Mouse (Mus musculus) erythroblast, embryonic 14.5 days (primary cell): ENCODE data around the gene Tub.

Experiments
- GATA1 ChIP-seq: IDR thresholded peaks from 2 replicates; pipeline ENCODE4 v1.6.1; 2012; ENCODE audit warnings: low read length, inconsistent platforms, mixed read lengths
- TAL1 ChIP-seq: IDR thresholded peaks from 3 replicates; pipeline ENCODE4 v1.6.1; 2012; ENCODE audit warnings: low read length, inconsistent platforms, mixed read lengths

GRCm38 (mm10) chr7:108965968-108966367 lies 15.8 kb downstream of the Tub start:
- TF ChIP-seq TAL1: no peak
- TF ChIP-seq GATA1: no peak
